Mouse (Mus musculus): ENCODE results near the gene Pitpnm3. TPM values are rescaled to one million over a fixed set of nuclear protein-coding genes. Genes with fewer than 3 reads are reported as not detected.
"Not testable (repeated sequence)": the region's sequence is repeated elsewhere in the genome, so short reads cannot be mapped to it uniquely, and the experiment has no call there.

Pitpnm3 gene
- polyA plus RNA-seq, 1 experiment from 2014 or later = 0.68 TPM

- no peak overlapping the region for H3K27ac ChIP-seq (ENCODE audit: low read depth, low read length)
- H3K27me3 ChIP-seq (replicated peaks; ENCODE audit: control insufficient read depth, insufficient read depth, low read length) = no peaks in the 10 kb centered on the region
- peaks cover 53% of the 10 kb centered on the region for H3K36me3 ChIP-seq (ENCODE audit: control insufficient read depth, insufficient read depth)
- WGBS = 92% methylated on average over 6 of the region's 6 CpGs
- H3K4me2 ChIP-seq (replicated peaks; ENCODE audit: low read depth) = no peak overlapping the region
- no peaks in the 10 kb centered on the region for H3K4me1 ChIP-seq (replicated peaks; ENCODE audit: control insufficient read depth, insufficient read depth, low read length)
- no peak for TF ChIP-seq CTCF (IDR thresholded peaks at IDR 0.05; ENCODE audit: low read depth)
- no peaks in the 10 kb centered on the region for H3K9me3 ChIP-seq (ENCODE audit: control insufficient read depth)
- H3K9ac ChIP-seq (ENCODE audit: low read depth, low read length) = no peak overlapping the region
- H3K4me3 ChIP-seq (ENCODE audit: low read depth, low read length) = no peak overlapping the region
- ATAC-seq = no peak
Observed at GRCm38 (mm10) chr11:72174721-72175120, 39.1 kb upstream of the Pitpnm3 start.

DNA sequence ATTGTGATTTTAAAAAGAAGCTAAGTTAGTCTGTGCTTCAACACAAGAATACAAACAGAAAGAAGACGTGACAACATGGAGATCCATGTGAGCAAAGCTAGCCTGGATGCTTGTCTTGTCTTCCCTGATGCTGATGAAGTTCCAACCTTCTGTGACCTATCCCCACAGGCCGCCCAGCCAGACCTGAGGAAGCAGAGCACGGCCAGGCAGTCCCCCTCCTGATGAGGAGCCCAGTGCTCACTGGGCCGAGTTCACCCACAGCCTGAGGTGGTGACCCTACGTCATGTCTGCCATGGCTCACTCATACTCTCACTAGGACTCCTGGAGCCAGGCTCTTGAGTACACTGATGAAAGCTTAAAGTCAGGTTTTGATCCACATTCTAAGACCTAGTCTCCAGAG is 37.9 kb upstream of the Pitpnm3 start:
- no peak overlapping the region for H3K4me2 ChIP-seq (replicated peaks; ENCODE audit: low read depth)
- peaks cover 53% of the 10 kb centered on the region for H3K36me3 ChIP-seq (ENCODE audit: control insufficient read depth, insufficient read depth)
- WGBS = 90% methylated on average over 5 of the region's 5 CpGs
- no peak overlapping the region for H3K4me3 ChIP-seq (ENCODE audit: low read depth, low read length)
- no peaks in the 10 kb centered on the region for H3K27me3 ChIP-seq (replicated peaks; ENCODE audit: control insufficient read depth, insufficient read depth, low read length)
- H3K4me1 ChIP-seq (replicated peaks; ENCODE audit: control insufficient read depth, insufficient read depth, low read length) = no peaks in the 10 kb centered on the region
- H3K9ac ChIP-seq (ENCODE audit: low read depth, low read length) = no peak overlapping the region
- no peak for ATAC-seq
- TF ChIP-seq CTCF (IDR thresholded peaks at IDR 0.05; ENCODE audit: low read depth) = no peak
- no peak overlapping the region for H3K27ac ChIP-seq (ENCODE audit: low read depth, low read length)
- H3K9me3 ChIP-seq (ENCODE audit: control insufficient read depth) = no peaks in the 10 kb centered on the region

DNA sequence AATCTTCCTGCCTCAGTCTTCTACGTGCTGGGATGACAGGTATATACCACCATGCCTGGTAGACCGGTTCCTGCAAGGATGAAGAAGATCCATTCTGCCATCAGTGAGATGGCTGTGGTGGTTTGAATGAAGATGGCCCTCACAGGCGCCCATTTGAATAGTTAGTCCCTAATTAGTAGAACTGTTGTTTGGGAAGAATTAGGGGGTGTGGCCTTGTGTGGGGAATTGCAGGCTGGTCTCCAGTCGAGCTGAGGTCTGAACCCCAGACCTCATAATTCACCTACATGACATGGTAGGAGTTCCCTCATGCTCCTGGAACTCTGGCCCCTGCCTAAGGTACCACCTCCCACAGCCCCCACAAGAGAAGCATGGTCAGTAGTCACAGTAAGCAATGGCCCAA is 36.3 kb upstream of the Pitpnm3 start:
- H3K4me2 ChIP-seq (replicated peaks; ENCODE audit: low read depth); H3K27ac ChIP-seq (ENCODE audit: low read depth, low read length); H3K4me3 ChIP-seq (ENCODE audit: low read depth, low read length); ATAC-seq; H3K9me3 ChIP-seq (ENCODE audit: control insufficient read depth); H3K4me1 ChIP-seq (replicated peaks; ENCODE audit: control insufficient read depth, insufficient read depth, low read length); H3K9ac ChIP-seq (ENCODE audit: low read depth, low read length); H3K27me3 ChIP-seq (replicated peaks; ENCODE audit: control insufficient read depth, insufficient read depth, low read length): not testable (repeated sequence)
- peaks cover 40% of the 10 kb centered on the region for H3K36me3 ChIP-seq (ENCODE audit: control insufficient read depth, insufficient read depth)
- WGBS = 79% methylated on average over 4 of the region's 4 CpGs

DNA sequence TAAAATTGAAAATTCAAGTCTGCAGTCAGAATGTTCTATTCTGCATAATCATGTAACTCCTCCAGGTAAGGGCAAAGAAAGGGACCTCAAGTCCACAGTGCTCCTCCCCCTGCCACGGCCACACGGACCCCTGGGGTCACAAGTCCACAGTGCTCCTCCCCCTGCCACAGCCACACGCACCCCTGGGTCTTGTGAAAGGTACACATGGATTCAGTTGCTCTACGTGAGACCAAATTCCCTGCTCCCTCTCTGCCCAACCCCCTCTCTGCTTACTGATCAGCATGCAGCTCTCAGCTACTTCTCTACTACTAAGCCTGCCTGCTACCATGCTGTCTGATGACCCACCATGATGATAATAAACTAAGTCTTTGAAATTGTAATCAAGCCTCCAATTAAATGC is 34.3 kb upstream of the Pitpnm3 start:
- no peak for TF ChIP-seq CTCF (IDR thresholded peaks at IDR 0.05; ENCODE audit: low read depth)
- H3K4me3 ChIP-seq (ENCODE audit: low read depth, low read length) = no peak overlapping the region
- no peak overlapping the region for H3K27ac ChIP-seq (ENCODE audit: low read depth, low read length)
- no peak overlapping the region for H3K4me2 ChIP-seq (replicated peaks; ENCODE audit: low read depth)
- no peaks in the 10 kb centered on the region for H3K27me3 ChIP-seq (replicated peaks; ENCODE audit: control insufficient read depth, insufficient read depth, low read length)
- peaks cover 25% of the 10 kb centered on the region for H3K36me3 ChIP-seq (ENCODE audit: control insufficient read depth, insufficient read depth)
- no peak for ATAC-seq
- 79% methylated on average over 4 of the region's 4 CpGs for WGBS
- H3K9me3 ChIP-seq (ENCODE audit: control insufficient read depth) = no peaks in the 10 kb centered on the region
- no peak overlapping the region for H3K9ac ChIP-seq (ENCODE audit: low read depth, low read length)
- H3K4me1 ChIP-seq (replicated peaks; ENCODE audit: control insufficient read depth, insufficient read depth, low read length) = no peaks in the 10 kb centered on the region

DNA sequence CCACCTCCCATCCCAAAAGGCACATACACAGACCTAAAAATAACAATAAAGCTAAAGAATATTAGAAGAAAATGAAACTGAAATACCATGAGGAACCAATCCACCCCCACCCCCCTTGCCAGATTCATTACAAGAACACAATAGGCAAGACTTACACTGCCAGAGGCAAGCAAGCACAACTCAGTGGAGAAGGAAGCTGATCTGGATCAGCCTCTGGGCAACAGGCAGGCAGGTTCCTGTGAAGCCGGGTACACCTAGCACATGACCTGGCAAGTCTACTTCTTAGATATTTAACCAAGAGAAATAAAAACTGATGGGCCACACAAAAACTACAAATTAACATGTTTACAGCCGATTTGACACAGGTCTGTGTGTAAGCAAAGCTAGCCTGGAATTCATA is 27.6 kb upstream of the Pitpnm3 start:
- WGBS = 87% methylated on average over 2 of the region's 2 CpGs
- H3K27ac ChIP-seq (ENCODE audit: low read depth, low read length) = no peak overlapping the region
- no peaks in the 10 kb centered on the region for H3K4me1 ChIP-seq (replicated peaks; ENCODE audit: control insufficient read depth, insufficient read depth, low read length)
- no peak overlapping the region for H3K4me2 ChIP-seq (replicated peaks; ENCODE audit: low read depth)
- H3K36me3 ChIP-seq (ENCODE audit: control insufficient read depth, insufficient read depth) = peaks cover 28% of the 10 kb centered on the region; the same call in 1 of the 2 replicates
- TF ChIP-seq CTCF (IDR thresholded peaks at IDR 0.05; ENCODE audit: low read depth) = no peak
- H3K9ac ChIP-seq (ENCODE audit: low read depth, low read length) = no peak overlapping the region
- H3K27me3 ChIP-seq (replicated peaks; ENCODE audit: control insufficient read depth, insufficient read depth, low read length) = no peaks in the 10 kb centered on the region
- H3K9me3 ChIP-seq (ENCODE audit: control insufficient read depth) = no peaks in the 10 kb centered on the region
- ATAC-seq = no peak
- no peak overlapping the region for H3K4me3 ChIP-seq (ENCODE audit: low read depth, low read length)

DNA sequence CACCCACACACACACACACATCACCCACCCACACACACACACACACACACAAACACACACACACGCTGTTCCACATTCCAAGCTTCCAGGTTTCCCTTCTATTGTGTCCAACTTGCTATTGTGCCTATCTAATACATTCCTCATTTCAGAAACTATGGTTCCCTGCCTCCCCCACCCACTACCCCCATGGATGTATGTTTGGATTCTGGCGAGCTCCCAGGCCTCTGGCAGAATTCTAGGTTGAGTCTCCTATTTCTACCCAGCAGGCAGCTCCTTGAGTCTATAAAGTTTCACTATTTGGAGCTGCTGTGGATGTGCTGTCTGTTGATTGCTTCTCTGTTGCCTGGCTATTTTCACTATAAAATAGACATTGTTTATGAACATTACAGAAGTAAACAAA is 21.0 kb upstream of the Pitpnm3 start:
- Histone ChIP-seq H3K4me2 (replicated peaks; ENCODE audit: low read depth) (no peak overlapping the region), H3K36me3 (ENCODE audit: control insufficient read depth, insufficient read depth) (peaks cover 47% of the 10 kb centered on the region), H3K27ac (ENCODE audit: low read depth, low read length) (no peak overlapping the region), H3K27me3 (replicated peaks; ENCODE audit: control insufficient read depth, insufficient read depth, low read length) (no peaks in the 10 kb centered on the region), H3K4me1 (replicated peaks; ENCODE audit: control insufficient read depth, insufficient read depth, low read length) (no peaks in the 10 kb centered on the region), H3K4me3 (ENCODE audit: low read depth, low read length) (no peak overlapping the region), H3K9me3 (ENCODE audit: control insufficient read depth) (no peaks in the 10 kb centered on the region), H3K9ac (ENCODE audit: low read depth, low read length) (no peak overlapping the region)
- WGBS = 60% methylated on average over 2 of the region's 2 CpGs
- ATAC-seq = no peak
- no peak for TF ChIP-seq CTCF (IDR thresholded peaks at IDR 0.05; ENCODE audit: low read depth)

- peaks cover 47% of the 10 kb centered on the region for H3K36me3 ChIP-seq (ENCODE audit: control insufficient read depth, insufficient read depth)
- no peaks in the 10 kb centered on the region for H3K9me3 ChIP-seq (ENCODE audit: control insufficient read depth)
- WGBS = 68% methylated on average over 4 of the region's 4 CpGs
- no peaks in the 10 kb centered on the region for H3K27me3 ChIP-seq (replicated peaks; ENCODE audit: control insufficient read depth, insufficient read depth, low read length)
- no peak for ATAC-seq
- no peak overlapping the region for H3K27ac ChIP-seq (ENCODE audit: low read depth, low read length)
- no peak overlapping the region for H3K4me3 ChIP-seq (ENCODE audit: low read depth, low read length)
- H3K4me1 ChIP-seq (replicated peaks; ENCODE audit: control insufficient read depth, insufficient read depth, low read length) = no peaks in the 10 kb centered on the region
- no peak overlapping the region for H3K4me2 ChIP-seq (replicated peaks; ENCODE audit: low read depth)
- H3K9ac ChIP-seq (ENCODE audit: low read depth, low read length) = no peak overlapping the region
- no peak for TF ChIP-seq CTCF (IDR thresholded peaks at IDR 0.05; ENCODE audit: low read depth)
Observed at GRCm38 (mm10) chr11:72155981-72156428, 20.4 kb upstream of the Pitpnm3 start.
